Mouse (Mus musculus): ENCODE data around the gene Pctp. TPM values are rescaled to one million over a fixed set of nuclear protein-coding genes. Genes with fewer than 3 reads are reported as not detected.
A peak's percentile ranks its signal among the peaks of the same experiment; 100 is the strongest.

The Pctp gene
- polyA plus RNA-seq, 1 experiment from 2014 or later, result 33.6 TPM

DNA sequence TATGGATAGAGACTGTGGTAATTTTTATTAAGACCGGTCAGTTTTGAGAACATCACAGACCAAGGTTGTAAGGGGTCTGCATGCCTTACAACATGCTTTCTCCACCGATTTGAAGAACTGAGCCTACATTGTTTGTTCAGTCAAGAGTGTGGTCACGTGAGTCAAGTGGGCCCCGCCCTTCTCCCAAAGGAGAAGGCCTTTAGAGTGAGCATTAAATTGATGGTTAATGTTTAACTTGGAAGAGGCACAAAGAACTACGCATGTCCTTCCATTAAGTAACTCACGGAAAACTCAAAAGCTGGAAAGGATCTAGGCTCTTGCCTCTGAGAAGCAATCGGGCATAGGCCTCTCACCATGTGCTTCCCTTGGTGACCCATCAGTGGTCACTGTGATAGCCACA, 5.8 kb downstream of the Pctp start:
- H3K4me3 ChIP-seq (ENCODE audit: inconsistent target), result no peak overlapping the region
- no peak overlapping the region for H3K27ac ChIP-seq
- no peaks in the 10 kb centered on the region for H3K36me3 ChIP-seq (ENCODE audit: inconsistent target)
- H3K79me2 ChIP-seq (ENCODE audit: inconsistent target), result peaks cover 18% of the 10 kb centered on the region; the same call in 1 of the 2 replicates
- 93% methylated on average over 7 of the region's 7 CpGs for WGBS (ENCODE audit: missing documents)

DNA sequence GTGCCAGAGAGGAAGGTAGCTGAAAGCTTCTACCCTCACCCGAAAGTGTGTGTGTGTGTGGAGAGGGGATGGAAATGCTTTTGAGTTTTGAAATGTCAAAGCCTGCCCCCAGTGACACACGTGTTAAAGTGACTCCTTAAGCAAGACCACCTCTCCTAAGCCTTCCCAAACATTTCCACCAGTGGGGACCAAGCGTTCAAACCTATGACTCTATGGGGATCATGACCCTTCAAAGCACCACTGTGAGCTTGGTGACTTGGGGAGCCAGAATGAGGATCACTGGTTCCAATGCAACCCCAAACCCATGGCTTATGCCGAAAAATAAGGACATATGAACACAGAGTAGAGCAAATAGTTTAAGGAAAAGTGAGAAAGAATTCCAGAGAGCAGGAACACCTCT, 6.3 kb downstream of the Pctp start:
- Histone ChIP-seq H3K27ac (no peak overlapping the region), H3K36me3 (ENCODE audit: inconsistent target) (no peaks in the 10 kb centered on the region), H3K4me3 (ENCODE audit: inconsistent target) (no peak overlapping the region), H3K79me2 (ENCODE audit: inconsistent target) (peaks cover 14% of the 10 kb centered on the region; the same call in 1 of the 2 replicates)
- 89% methylated on average over 4 of the region's 4 CpGs for WGBS (ENCODE audit: missing documents)

DNA sequence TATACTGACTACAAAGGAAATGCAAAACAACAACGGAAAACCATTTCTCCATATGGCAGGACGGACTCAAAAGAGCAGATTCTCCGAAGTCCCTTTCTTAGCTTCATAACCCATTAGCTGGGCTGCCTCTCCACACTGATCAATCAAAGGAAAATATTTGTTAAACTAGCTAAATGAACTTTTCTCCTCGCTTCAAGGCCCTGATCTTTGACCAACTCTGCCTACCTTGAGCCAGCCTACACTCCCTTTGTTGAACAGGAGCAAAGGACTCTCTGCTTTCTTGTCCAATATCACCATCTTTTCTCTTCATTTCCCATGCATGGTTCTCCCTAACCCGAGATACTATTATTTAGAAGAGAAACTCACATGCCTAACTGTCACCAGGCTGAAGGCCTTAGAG, 7.1 kb downstream of the Pctp start:
- Histone ChIP-seq H3K27ac (no peak overlapping the region), H3K79me2 (ENCODE audit: inconsistent target) (peaks cover 6% of the 10 kb centered on the region; the same call in 1 of the 2 replicates), H3K36me3 (ENCODE audit: inconsistent target) (no peaks in the 10 kb centered on the region), H3K4me3 (ENCODE audit: inconsistent target) (no peak overlapping the region)
- 94% methylated on average over 5 of the region's 5 CpGs for WGBS (ENCODE audit: missing documents)

DNA sequence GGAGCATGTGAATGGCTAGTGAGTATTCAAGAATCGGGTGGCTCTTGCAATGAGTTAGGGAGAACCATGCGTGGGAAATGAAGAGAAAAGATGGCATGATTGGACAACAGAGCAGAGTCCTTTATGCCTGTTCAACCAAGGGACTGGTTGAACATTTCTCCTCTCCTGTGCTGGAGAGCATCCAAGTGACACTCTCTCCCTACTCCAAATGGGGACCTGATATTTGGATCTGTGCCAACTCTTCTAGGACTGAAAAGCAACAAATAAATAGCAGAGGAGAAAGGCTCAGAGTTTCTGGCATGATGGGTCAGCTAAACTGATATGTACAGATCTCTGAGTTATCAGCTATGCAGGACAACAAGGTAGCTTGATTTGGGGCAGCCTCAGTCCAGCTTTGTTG, 8.0 kb downstream of the Pctp start:
- H3K27ac ChIP-seq, result no peak overlapping the region
- no peak overlapping the region for H3K4me3 ChIP-seq (ENCODE audit: inconsistent target)
- H3K79me2 ChIP-seq (ENCODE audit: inconsistent target), result no peaks in the 10 kb centered on the region
- WGBS (ENCODE audit: missing documents), result 91% methylated on average over 2 of the region's 2 CpGs
- H3K36me3 ChIP-seq (ENCODE audit: inconsistent target), result no peaks in the 10 kb centered on the region

DNA sequence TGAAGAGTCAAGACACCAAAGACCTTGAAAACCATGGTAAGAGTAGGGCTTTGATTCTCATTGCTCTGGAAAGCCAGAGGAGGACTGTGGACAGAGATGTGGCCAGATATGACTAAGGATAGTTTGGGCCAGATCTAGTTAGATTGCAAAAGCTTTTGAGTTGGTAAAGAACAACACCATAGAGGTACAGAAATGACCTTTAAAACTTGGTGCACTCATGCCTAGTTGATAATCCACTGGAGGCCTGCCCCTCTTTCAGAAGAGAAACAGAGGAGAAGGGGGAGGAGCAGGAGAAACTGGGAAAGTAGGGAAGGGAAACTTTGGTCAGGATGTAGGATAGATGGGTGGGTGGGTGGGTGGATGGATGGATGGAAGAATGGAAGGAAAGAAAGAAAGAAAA, 11.0 kb downstream of the Pctp start:
- no peak overlapping the region for H3K4me3 ChIP-seq (ENCODE audit: inconsistent target)
- no peaks in the 10 kb centered on the region for H3K36me3 ChIP-seq (ENCODE audit: inconsistent target)
- no peaks in the 10 kb centered on the region for H3K79me2 ChIP-seq (ENCODE audit: inconsistent target)
- no peak overlapping the region for H3K27ac ChIP-seq

DNA sequence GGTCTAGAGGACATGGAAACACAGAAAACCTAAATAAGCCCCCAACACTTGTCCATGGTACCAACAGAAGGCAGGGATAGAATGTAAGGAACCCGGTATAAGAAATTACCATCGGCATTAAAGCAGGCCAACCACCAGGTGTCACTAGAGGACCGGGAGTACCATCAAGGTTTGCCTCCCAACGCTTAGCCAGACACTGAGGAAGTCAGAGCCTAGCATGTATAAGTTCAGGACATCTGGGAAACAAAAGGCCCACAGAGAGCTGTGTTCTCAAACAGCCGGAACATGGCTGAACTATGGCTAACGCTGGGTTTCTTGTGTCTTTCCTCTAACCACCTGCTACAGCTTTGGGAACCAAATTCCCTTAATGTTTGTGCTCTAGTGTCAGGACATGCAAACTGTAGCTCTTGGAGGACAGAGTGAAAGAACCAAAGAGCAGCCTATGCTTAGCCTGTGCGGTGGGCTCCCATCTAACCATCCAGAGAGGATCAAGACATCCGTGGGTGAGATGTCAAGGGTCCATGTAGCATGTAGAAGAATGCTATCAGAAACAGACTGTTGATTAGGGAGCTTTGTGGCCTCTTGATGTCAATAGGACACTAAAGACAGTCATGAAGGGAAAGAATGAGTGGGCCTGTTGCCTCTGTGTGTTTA, 13.6 kb downstream of the Pctp start:
- Histone ChIP-seq H3K4me3 (ENCODE audit: inconsistent target) (no peak overlapping the region), H3K79me2 (ENCODE audit: inconsistent target) (no peaks in the 10 kb centered on the region), H3K36me3 (ENCODE audit: inconsistent target) (no peaks in the 10 kb centered on the region), H3K27ac (no peak overlapping the region)
- 41% methylated on average over 8 of the region's 8 CpGs for WGBS (ENCODE audit: missing documents)

DNA sequence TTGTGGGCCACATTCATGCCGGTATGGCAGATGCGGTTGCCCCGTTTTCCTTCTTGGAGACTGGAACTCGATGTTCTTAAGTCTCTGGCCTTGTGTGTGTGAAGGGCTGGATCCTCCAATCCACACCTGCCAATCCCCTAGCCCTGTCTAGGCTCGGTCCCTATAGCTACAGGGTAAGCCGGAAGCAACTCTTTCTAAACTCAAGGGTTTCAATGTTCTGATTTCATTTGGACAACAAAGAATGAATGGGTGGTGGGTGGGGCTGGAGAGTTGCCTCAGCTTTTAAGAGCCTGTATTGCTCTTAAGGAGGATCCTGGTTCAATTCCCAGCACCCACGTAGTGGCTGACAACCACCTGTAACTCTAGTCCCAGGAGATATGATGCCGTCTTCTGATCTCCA, 16.2 kb downstream of the Pctp start:
- Histone ChIP-seq H3K27ac (no peak overlapping the region; the same call in 1 of the 2 replicates), H3K36me3 (ENCODE audit: inconsistent target) (no peaks in the 10 kb centered on the region), H3K79me2 (ENCODE audit: inconsistent target) (no peaks in the 10 kb centered on the region), H3K4me3 (ENCODE audit: inconsistent target) (no peak overlapping the region)
- 98% methylated on average over 8 of the region's 8 CpGs for WGBS (ENCODE audit: missing documents)

DNA sequence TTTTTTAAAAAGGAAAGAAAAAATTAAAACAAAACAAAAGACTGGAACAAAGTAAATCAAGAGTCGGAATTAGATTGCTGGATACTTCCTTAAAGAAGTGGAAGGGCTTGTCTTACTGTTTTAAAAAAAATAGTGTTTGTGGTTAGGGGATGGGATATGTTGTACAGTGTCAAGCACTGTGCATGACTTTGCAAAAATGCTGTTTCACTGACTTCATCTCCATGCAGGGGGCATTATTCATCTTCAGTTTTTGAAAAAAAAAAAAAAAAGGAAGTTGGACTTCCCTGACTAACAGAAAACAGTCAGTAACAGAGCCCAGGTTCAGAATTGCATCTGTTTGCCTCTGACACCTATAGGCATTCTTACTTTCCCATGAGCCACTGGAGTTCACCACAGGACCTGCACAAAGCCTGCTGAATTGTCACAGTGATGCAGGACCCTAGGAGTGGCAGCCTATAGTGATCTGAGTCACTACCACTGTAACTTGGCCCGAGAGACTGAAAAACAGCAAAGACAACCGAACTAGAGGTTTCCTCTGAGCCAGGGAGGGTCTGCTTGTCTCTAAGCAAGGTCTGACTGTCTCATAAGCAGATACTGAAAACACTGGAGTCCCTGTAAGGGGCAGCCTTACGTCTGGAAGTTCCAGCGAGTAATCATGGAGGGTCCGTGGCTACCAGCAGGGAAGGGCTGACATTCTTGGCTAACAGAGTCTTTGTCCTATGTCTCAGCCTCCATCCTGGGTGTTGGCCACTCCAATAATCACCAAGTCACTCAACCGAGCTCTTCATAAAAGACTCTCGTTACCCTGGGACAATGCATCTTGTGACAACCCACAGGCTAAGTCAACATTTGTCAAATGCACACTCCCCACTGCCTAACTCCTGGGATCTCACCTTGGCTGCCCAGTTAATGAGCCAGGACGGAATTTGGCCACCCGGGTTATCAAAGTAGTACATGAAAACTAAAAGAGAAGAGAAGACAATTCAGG, 17.2 kb downstream of the Pctp start:
- 58% methylated on average over 10 of the region's 10 CpGs for WGBS (ENCODE audit: missing documents)
- peak overlapping the region; percentile 93 for H3K27ac ChIP-seq
- H3K4me3 ChIP-seq (ENCODE audit: inconsistent target), result no peak overlapping the region

DNA sequence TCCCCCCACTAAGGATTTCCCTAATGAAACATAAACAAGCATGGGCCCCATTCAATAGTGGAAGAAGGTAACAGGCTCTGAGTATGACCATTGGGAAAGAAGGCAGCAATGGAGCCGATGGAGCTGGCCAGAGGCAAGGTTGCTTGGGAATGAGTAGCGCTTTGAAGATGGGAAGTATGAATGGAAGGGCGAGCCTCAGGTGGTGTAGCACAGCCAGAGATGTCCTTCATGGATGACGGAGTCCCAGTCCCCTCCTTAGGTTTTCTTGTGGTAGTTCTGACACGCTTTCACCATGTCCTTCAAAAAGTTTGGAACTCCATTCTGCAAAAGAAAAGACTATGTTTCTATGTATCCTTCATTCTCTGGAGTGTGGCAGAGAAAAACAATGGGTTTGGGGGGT, 18.3 kb downstream of the Pctp start:
- H3K27ac ChIP-seq, result peak overlapping the region; percentile 93
- no peaks in the 10 kb centered on the region for H3K36me3 ChIP-seq (ENCODE audit: inconsistent target)
- 93% methylated on average over 5 of the region's 5 CpGs for WGBS (ENCODE audit: missing documents)
- H3K4me3 ChIP-seq (ENCODE audit: inconsistent target), result no peak overlapping the region
- no peaks in the 10 kb centered on the region for H3K79me2 ChIP-seq (ENCODE audit: inconsistent target)

More for the DNA sequence above, 17.2 kb downstream of the Pctp start:
- no peaks in the 10 kb centered on the region for H3K36me3 ChIP-seq (ENCODE audit: inconsistent target)
- H3K79me2 ChIP-seq (ENCODE audit: inconsistent target), result no peaks in the 10 kb centered on the region

DNA sequence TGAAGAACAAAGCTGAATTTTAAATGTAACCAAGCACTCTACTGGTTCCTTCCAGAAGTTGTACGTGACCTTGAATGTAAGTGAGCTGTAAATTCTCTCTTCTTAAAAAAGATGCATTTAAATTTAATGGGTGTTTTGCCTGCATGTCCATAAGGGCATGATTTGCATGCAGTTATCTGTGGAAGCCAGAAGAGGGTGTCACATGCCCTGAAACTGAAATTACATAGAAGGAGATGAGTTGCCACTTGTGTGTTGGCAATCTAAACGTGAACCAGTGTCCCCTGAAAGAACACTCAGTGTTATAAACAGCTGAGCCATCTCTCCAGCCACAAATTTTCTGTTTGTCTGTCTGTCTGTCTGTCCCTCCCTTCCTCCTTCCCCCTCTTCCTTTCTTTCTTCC, 19.8 kb downstream of the Pctp start:
- 81% methylated on average over 2 of the region's 2 CpGs for WGBS (ENCODE audit: missing documents)
- H3K79me2 ChIP-seq (ENCODE audit: inconsistent target), result no peaks in the 10 kb centered on the region
- no peaks in the 10 kb centered on the region for H3K36me3 ChIP-seq (ENCODE audit: inconsistent target)

DNA sequence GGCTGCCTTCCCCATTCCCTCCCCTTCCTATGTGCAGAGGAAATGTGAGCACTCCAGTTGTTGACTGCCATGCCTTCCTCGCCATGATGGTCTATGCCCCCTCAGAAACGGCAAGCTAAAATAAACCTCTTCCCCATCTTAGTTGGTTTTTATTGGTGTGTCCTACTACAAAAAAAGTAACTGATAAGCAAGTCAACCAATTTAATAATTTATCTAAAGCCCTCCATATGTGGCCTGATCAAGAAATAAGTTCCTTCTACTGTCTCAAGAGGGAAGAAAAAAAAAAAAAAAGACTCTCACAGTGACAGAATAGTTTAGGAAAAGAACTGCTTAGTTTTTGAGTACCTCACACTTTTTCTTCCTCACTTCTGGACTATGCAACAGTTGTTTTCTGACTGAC, 22.6 kb downstream of the Pctp start:
- Histone ChIP-seq H3K4me3 (ENCODE audit: inconsistent target) (no peak overlapping the region), H3K36me3 (ENCODE audit: inconsistent target) (no peaks in the 10 kb centered on the region), H3K79me2 (ENCODE audit: inconsistent target) (no peaks in the 10 kb centered on the region), H3K27ac (no peak overlapping the region)
- WGBS (ENCODE audit: missing documents), result 94% methylated on average over 2 of the region's 2 CpGs

More for the DNA sequence above, 19.8 kb downstream of the Pctp start:
- Histone ChIP-seq H3K4me3 (ENCODE audit: inconsistent target) (no peak overlapping the region), H3K27ac (no peak overlapping the region)

DNA sequence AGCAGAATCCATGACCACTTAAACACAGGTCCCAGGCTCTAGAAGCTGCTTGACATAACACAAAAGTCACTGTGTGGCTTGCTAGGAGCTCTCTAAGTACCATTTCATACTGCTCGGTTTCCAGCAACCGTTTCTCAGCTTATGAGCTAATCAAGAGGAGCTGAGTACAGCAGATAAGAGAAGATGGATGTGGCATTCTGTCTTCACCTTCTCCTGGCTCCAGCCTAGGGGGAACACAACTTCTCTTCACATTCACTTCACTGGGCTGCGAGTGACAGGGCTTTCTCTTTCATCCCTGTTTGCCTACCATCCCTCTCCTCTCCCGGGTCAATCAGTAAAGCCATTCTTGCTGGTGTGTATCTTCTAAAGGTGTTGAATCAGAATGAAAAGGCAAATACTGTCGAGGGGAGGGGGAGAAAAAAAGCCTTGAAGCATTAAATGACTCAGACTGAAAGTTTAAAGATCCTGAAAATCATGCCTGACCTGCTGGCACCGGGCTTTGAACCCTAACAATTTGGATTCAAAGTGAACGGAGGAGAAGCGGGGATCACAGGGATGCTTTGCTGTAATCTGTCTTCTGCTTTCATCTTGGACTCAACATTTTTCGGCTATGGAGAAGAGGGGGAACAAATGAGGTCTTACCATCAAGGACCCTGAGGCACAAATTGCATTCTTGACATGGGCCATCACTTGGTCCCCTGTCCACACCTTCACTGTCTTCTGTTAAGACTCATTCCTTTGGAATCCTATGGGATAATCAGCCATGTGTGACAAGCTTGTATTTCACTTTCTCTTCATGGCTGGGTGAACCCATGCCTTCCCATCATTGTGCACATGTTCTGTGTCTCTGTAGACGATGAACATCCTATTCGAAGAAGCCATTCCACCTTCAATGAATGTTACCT, 23.5 kb downstream of the Pctp start:
- no peak overlapping the region for H3K4me3 ChIP-seq (ENCODE audit: inconsistent target)

DNA sequence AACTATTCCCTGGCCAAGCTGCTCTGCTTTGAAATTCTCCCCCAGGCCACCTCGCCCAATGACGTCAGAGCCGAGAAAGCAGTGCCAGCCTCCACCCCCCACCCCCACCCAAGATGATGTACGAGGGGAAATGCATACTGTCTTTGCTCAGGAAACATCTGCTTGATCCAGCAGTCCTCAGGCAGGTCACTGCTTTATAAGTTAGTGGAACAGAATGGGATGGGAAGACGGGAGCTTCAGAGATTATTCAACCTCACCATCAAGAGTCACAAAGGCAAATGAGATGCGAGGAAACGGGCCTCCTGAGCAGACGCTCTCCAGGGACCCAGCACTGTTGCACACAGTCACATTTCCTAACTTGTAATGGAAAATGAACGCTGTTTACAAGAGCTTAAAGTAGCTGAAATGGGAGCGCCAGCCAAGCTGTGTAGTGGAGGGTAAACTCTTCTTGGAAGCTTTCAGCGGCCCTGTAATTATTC, 24.3 kb downstream of the Pctp start:
- Histone ChIP-seq H3K4me3 (ENCODE audit: inconsistent target) (no peak overlapping the region), H3K36me3 (ENCODE audit: inconsistent target) (no peaks in the 10 kb centered on the region), H3K79me2 (ENCODE audit: inconsistent target) (no peaks in the 10 kb centered on the region), H3K27ac (peak overlapping the region; percentile 54)
- 64% methylated on average over 11 of the region's 11 CpGs for WGBS (ENCODE audit: missing documents)

More for the DNA sequence above, 23.5 kb downstream of the Pctp start:
- Histone ChIP-seq H3K27ac (peak overlapping the region; percentile 54), H3K36me3 (ENCODE audit: inconsistent target) (no peaks in the 10 kb centered on the region), H3K79me2 (ENCODE audit: inconsistent target) (no peaks in the 10 kb centered on the region)
- 85% methylated on average over 11 of the region's 11 CpGs for WGBS (ENCODE audit: missing documents)

DNA sequence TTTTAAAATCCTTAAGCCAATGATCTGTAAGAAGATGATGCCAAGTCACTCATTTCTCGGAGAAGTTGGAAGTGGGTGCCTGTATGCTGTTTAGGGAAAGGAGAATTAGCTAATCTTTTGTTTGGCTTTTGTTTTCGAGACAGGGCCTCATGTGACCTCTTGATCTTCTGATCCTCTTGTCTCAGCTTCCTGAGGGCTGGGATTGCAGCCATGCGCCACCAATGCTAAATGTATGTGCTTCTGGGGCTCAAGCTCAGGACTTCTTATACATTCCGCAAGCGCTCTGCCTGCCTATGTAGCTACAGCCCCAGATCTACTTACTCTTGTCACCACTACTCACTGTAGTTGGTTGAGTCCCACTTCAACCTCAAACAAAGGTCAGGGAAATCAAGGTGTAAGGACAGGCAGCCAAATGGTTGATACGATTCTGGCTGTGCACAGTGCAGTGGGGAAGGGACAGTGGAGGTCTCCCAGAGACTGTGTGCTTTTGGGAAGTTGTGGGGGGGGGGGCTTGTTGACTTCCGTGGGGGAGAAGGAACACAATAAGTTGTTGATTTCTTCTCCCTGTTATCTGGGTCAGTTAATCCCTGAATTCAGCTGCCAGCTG, 24.8 kb downstream of the Pctp start:
- 65% methylated on average over 7 of the region's 7 CpGs for WGBS (ENCODE audit: missing documents)

More for the DNA sequence above, 24.8 kb downstream of the Pctp start:
- Histone ChIP-seq H3K79me2 (ENCODE audit: inconsistent target) (no peaks in the 10 kb centered on the region), H3K36me3 (ENCODE audit: inconsistent target) (no peaks in the 10 kb centered on the region), H3K4me3 (ENCODE audit: inconsistent target) (no peak overlapping the region), H3K27ac (peak overlapping the region; percentile 54)
